Mouse (Mus musculus) lung, embryonic 16.5 days (tissue): ENCODE measurements around the gene Tgfbr3. TPM values are rescaled to one million over a fixed set of nuclear protein-coding genes. Genes with fewer than 3 reads are reported as not detected.

Source experiments
- ATAC-seq: fragments of 200-750 bp; cut with Nextera tagmentation; 2 replicates; pipeline ENCODE4 v1.8.0; 2017; ENCODE audit warnings: low read depth, mild to moderate bottlenecking, moderate library complexity
- H3K27ac ChIP-seq: fragments of 300-500 bp; sonication (generic); 2 replicates; pipeline ENCODE4 v1.5.1; 2014; ENCODE audit warnings: mild to moderate bottlenecking, control low read depth, low read length
- H3K27me3 ChIP-seq: fragments of 300-500 bp; sonication (generic); 2 replicates; pipeline ENCODE4 v1.6.1; 2014; ENCODE audit warnings: low read depth, low read length, mixed read lengths; ENCODE audit not compliant: control insufficient read depth, insufficient read depth
- H3K36me3 ChIP-seq: fragments of 300-500 bp; sonication (generic); 2 replicates; pipeline ENCODE4 v1.6.1; 2014; ENCODE audit warnings: low read length; ENCODE audit not compliant: control insufficient read depth, insufficient read depth
- H3K4me1 ChIP-seq: fragments of 300-500 bp; sonication (generic); replicated peaks from 2 replicates; pipeline ENCODE4 v1.6.1; 2014; ENCODE audit warnings: low read length, mixed read lengths; ENCODE audit not compliant: control insufficient read depth, insufficient read depth
- H3K4me2 ChIP-seq: fragments of 300-500 bp; sonication (generic); 2 replicates; pipeline ENCODE4 v1.6.1; 2014; ENCODE audit warnings: low read depth, low read length, control low read depth
- H3K4me3 ChIP-seq: fragments of 300-500 bp; sonication (generic); 2 replicates; pipeline ENCODE4 v1.5.1; 2014; ENCODE audit warnings: mild to moderate bottlenecking, low read length, control low read depth
- H3K9ac ChIP-seq: fragments of 300-500 bp; sonication (generic); 2 replicates; pipeline ENCODE4 v1.6.1; 2014; ENCODE audit warnings: low read length, control low read depth
- H3K9me3 ChIP-seq: fragments of 300-500 bp; sonication (generic); 2 replicates; pipeline ENCODE4 v1.6.1; 2016; ENCODE audit warnings: low read length; ENCODE audit not compliant: control insufficient read depth
- WGBS: fragments of 180-500 bp; shearing (Covaris S2); extraction: QIAGEN DNeasy Blood & Tissue Kit; methylation state at CpG from one replicate; pipeline ENCODE4 v1.1.7; 2014; 5-methylcytosine and 5-hydroxymethylcytosine counted together
- polyA plus RNA-seq: library from polyadenylated mRNA; unstranded; fragments of >200 nt; fragmentation: Nextera tagmentation; extraction: Ambion mirVana; gene quantifications from 2 replicates; pipeline ENCODE4 v1.2.1, GENCODE M21; 2015

Tgfbr3 gene
- polyA plus RNA-seq, 1 experiment from 2014 or later = 29.1 TPM

GRCm38 (mm10) chr5:107101684-107102083 lies 187.7 kb downstream of the Tgfbr3 start:
- ATAC-seq = no peak
- Histone ChIP-seq H3K9ac (no peak overlapping the region), H3K9me3 (no peaks in the 10 kb centered on the region), H3K27ac (no peak overlapping the region), H3K4me3 (no peak overlapping the region), H3K4me1 (peaks cover 15% of the 10 kb centered on the region), H3K36me3 (no peaks in the 10 kb centered on the region), H3K4me2 (no peak overlapping the region), H3K27me3 (no peaks in the 10 kb centered on the region)
- 51% methylated on average over 4 of the region's 4 CpGs for WGBS

- H3K9ac ChIP-seq = no peak overlapping the region
- 49% methylated on average over 7 of the region's 7 CpGs for WGBS
- H3K4me3 ChIP-seq = no peak overlapping the region
- H3K36me3 ChIP-seq = no peaks in the 10 kb centered on the region
- peaks cover 15% of the 10 kb centered on the region for H3K4me1 ChIP-seq
- peak; percentile 46 for ATAC-seq
- no peaks in the 10 kb centered on the region for H3K27me3 ChIP-seq
- H3K4me2 ChIP-seq = no peak overlapping the region
- no peak overlapping the region for H3K27ac ChIP-seq
- H3K9me3 ChIP-seq = no peaks in the 10 kb centered on the region
Observed at GRCm38 (mm10) chr5:107101135-107101534, 188.3 kb downstream of the Tgfbr3 start.

GRCm38 (mm10) chr5:107099634-107100033 lies 189.8 kb downstream of the Tgfbr3 start:
- Histone ChIP-seq H3K4me3 (no peak overlapping the region), H3K4me2 (no peak overlapping the region), H3K27me3 (no peaks in the 10 kb centered on the region), H3K27ac (no peak overlapping the region), H3K36me3 (no peaks in the 10 kb centered on the region), H3K9me3 (no peaks in the 10 kb centered on the region), H3K4me1 (peaks cover 15% of the 10 kb centered on the region), H3K9ac (no peak overlapping the region)
- ATAC-seq = no peak
- 86% methylated on average over 3 of the region's 3 CpGs for WGBS

GRCm38 (mm10) chr5:107099076-107099475 lies 190.4 kb downstream of the Tgfbr3 start:
- H3K4me1 ChIP-seq = peaks cover 18% of the 10 kb centered on the region
- H3K36me3 ChIP-seq = no peaks in the 10 kb centered on the region
- H3K4me3 ChIP-seq = no peak overlapping the region
- H3K4me2 ChIP-seq = no peak overlapping the region
- WGBS = 27% methylated on average over 5 of the region's 6 CpGs
- no peak for ATAC-seq
- no peak overlapping the region for H3K9ac ChIP-seq
- no peaks in the 10 kb centered on the region for H3K9me3 ChIP-seq
- no peak overlapping the region for H3K27ac ChIP-seq
- H3K27me3 ChIP-seq = no peaks in the 10 kb centered on the region

GRCm38 (mm10) chr5:107098007-107098406 lies 191.4 kb downstream of the Tgfbr3 start:
- Histone ChIP-seq H3K27me3 (no peaks in the 10 kb centered on the region), H3K36me3 (no peaks in the 10 kb centered on the region), H3K9ac (no peak overlapping the region), H3K9me3 (no peaks in the 10 kb centered on the region), H3K4me1 (peaks cover 22% of the 10 kb centered on the region), H3K4me2 (no peak overlapping the region), H3K4me3 (no peak overlapping the region), H3K27ac (no peak overlapping the region)
- 36% methylated on average over 5 of the region's 5 CpGs for WGBS
- no peak for ATAC-seq

GRCm38 (mm10) chr5:107097314-107097713 lies 192.1 kb downstream of the Tgfbr3 start:
- ATAC-seq = no peak
- no peaks in the 10 kb centered on the region for H3K9me3 ChIP-seq
- H3K4me3 ChIP-seq = no peak overlapping the region
- 82% methylated on average over 7 of the region's 7 CpGs for WGBS
- H3K4me1 ChIP-seq = peaks cover 27% of the 10 kb centered on the region
- no peak overlapping the region for H3K27ac ChIP-seq
- no peaks in the 10 kb centered on the region for H3K36me3 ChIP-seq
- H3K4me2 ChIP-seq = no peak overlapping the region
- H3K27me3 ChIP-seq = no peaks in the 10 kb centered on the region
- H3K9ac ChIP-seq = no peak overlapping the region

GRCm38 (mm10) chr5:107094233-107094632 lies 195.2 kb downstream of the Tgfbr3 start:
- Histone ChIP-seq H3K9me3 (no peaks in the 10 kb centered on the region), H3K9ac (no peak overlapping the region), H3K36me3 (no peaks in the 10 kb centered on the region), H3K27ac (peak overlapping the region; percentile 28; the same call in 1 of the 2 replicates), H3K4me2 (no peak overlapping the region), H3K4me3 (no peak overlapping the region), H3K27me3 (no peaks in the 10 kb centered on the region), H3K4me1 (peaks cover 21% of the 10 kb centered on the region)
- no peak for ATAC-seq
- WGBS = 41% methylated on average over 5 of the region's 5 CpGs

- Histone ChIP-seq H3K27me3 (no peaks in the 10 kb centered on the region), H3K36me3 (no peaks in the 10 kb centered on the region), H3K4me3 (no peak overlapping the region), H3K4me2 (no peak overlapping the region), H3K9me3 (no peaks in the 10 kb centered on the region), H3K4me1 (peaks cover 23% of the 10 kb centered on the region), H3K27ac (peak overlapping the region; percentile 36; the same call in 1 of the 2 replicates), H3K9ac (no peak overlapping the region)
- no peak for ATAC-seq
- 58% methylated on average over 3 of the region's 3 CpGs for WGBS
Observed at GRCm38 (mm10) chr5:107093253-107093652, 196.2 kb downstream of the Tgfbr3 start.

- no peaks in the 10 kb centered on the region for H3K27me3 ChIP-seq
- WGBS = 19% methylated on average over 8 of the region's 8 CpGs
- peak overlapping the region; percentile 4 for H3K27ac ChIP-seq
- no peaks in the 10 kb centered on the region for H3K36me3 ChIP-seq
- peaks cover 30% of the 10 kb centered on the region for H3K4me1 ChIP-seq
- no peak for ATAC-seq
- no peak overlapping the region for H3K9ac ChIP-seq
- H3K4me3 ChIP-seq = no peak overlapping the region
- H3K4me2 ChIP-seq = no peak overlapping the region
- H3K9me3 ChIP-seq = no peaks in the 10 kb centered on the region
Observed at GRCm38 (mm10) chr5:107092137-107092536, 197.3 kb downstream of the Tgfbr3 start.

- no peak overlapping the region for H3K4me3 ChIP-seq
- no peak overlapping the region for H3K9ac ChIP-seq
- no peaks in the 10 kb centered on the region for H3K36me3 ChIP-seq
- no peak for ATAC-seq
- peaks cover 41% of the 10 kb centered on the region for H3K4me1 ChIP-seq
- H3K27ac ChIP-seq = no peak overlapping the region
- H3K9me3 ChIP-seq = no peaks in the 10 kb centered on the region
- WGBS = 57% methylated on average over 5 of the region's 5 CpGs
- no peak overlapping the region for H3K4me2 ChIP-seq
- H3K27me3 ChIP-seq = no peaks in the 10 kb centered on the region
Observed at GRCm38 (mm10) chr5:107089966-107090365, 199.5 kb downstream of the Tgfbr3 start.
